Mouse (Mus musculus) CD4-positive, CD25-positive, alpha-beta regulatory T cell, adult 4 months (primary cell): ENCODE results near the gene Srsf3. TPM values are rescaled to one million over a fixed set of nuclear protein-coding genes. Genes with fewer than 3 reads are reported as not detected.
A peak's percentile ranks its signal among the peaks of the same experiment; 100 is the strongest.
"Not testable (repeated sequence)": the region's sequence is repeated elsewhere in the genome, so short reads cannot be mapped to it uniquely, and the experiment has no call there.

Source experiments
- ATAC-seq: one replicate; pipeline ENCODE4 v1.8.0; 2017
- polyA plus RNA-seq, 2 experiments: library from polyadenylated mRNA; unstranded; fragments of 100-300 nt; shearing (Covaris generic); gene quantifications; one replicate each; pipeline ENCODE4 v1.2.1; 2017

Srsf3 gene
- polyA plus RNA-seq = 100 to 1,000 TPM; 232 to 397 TPM

GRCm38 (mm10) chr17:29032274-29033069, at the start of gene Srsf3:
Gene Srsf3 (plus strand): TSS chr17:29032628.
- peak; percentile 92 for ATAC-seq

- ATAC-seq = no peak
These were observed 47.6 kb upstream of the Srsf3 start for GRCm38 (mm10) chr17:28984724-28985420.

GRCm38 (mm10) chr17:28986833-28987232, 45.6 kb upstream of the Srsf3 start:
- ATAC-seq = peak; percentile 41

GRCm38 (mm10) chr17:28987713-28988112, 44.7 kb upstream of the Srsf3 start:
- peak; percentile 83 for ATAC-seq

GRCm38 (mm10) chr17:28988291-28988690, 44.1 kb upstream of the Srsf3 start:
- ATAC-seq = no peak

GRCm38 (mm10) chr17:28988996-28989395, 43.4 kb upstream of the Srsf3 start:
- no peak for ATAC-seq

- no peak for ATAC-seq
These were observed 42.4 kb upstream of the Srsf3 start for GRCm38 (mm10) chr17:28990060-28990459.

- ATAC-seq = no peak
These were observed 41.1 kb upstream of the Srsf3 start for GRCm38 (mm10) chr17:28991286-28991685.

GRCm38 (mm10) chr17:28992105-28992504, 40.3 kb upstream of the Srsf3 start:
- no peak for ATAC-seq

- not testable (repeated sequence) for ATAC-seq
These were observed 39.4 kb upstream of the Srsf3 start for GRCm38 (mm10) chr17:28993004-28993403.

- peak; percentile 57 for ATAC-seq
These were observed 37.8 kb upstream of the Srsf3 start for GRCm38 (mm10) chr17:28994615-28995014.

GRCm38 (mm10) chr17:29000465-29000864, 32.0 kb upstream of the Srsf3 start:
- ATAC-seq = no peak

- ATAC-seq = peak; percentile 10
These were observed 28.7 kb upstream of the Srsf3 start for GRCm38 (mm10) chr17:29003740-29004139.

GRCm38 (mm10) chr17:29005002-29005401, 27.4 kb upstream of the Srsf3 start:
- no peak for ATAC-seq

GRCm38 (mm10) chr17:29006812-29007211, 25.6 kb upstream of the Srsf3 start:
- no peak for ATAC-seq

GRCm38 (mm10) chr17:29007243-29007640, 25.2 kb upstream of the Srsf3 start:
- ATAC-seq = peak; percentile 1

GRCm38 (mm10) chr17:29007641-29008325, 24.6 kb upstream of the Srsf3 start, which contains the start of gene Stk38:
Gene Stk38 (minus strand): TSS chr17:29007995.
- peak; percentile 75 for ATAC-seq

GRCm38 (mm10) chr17:29008326-29008650, 24.1 kb upstream of the Srsf3 start:
- peak; percentile 6 for ATAC-seq

- ATAC-seq = no peak
These were observed 23.2 kb upstream of the Srsf3 start for GRCm38 (mm10) chr17:29009181-29009580.

- no peak for ATAC-seq
These were observed 18.2 kb upstream of the Srsf3 start for GRCm38 (mm10) chr17:29014235-29014634.

- ATAC-seq = no peak
These were observed 16.8 kb upstream of the Srsf3 start for GRCm38 (mm10) chr17:29015638-29016037.

GRCm38 (mm10) chr17:29016705-29017104, 15.7 kb upstream of the Srsf3 start:
- ATAC-seq = no peak

- no peak for ATAC-seq
These were observed 14.0 kb upstream of the Srsf3 start for GRCm38 (mm10) chr17:29018292-29018984.
